Mouse (Mus musculus): Measurements from ENCODE around the gene Ptges. TPM values are rescaled to one million over a fixed set of nuclear protein-coding genes. Genes with fewer than 3 reads are reported as not detected.
A peak's percentile ranks its signal among the peaks of the same experiment; 100 is the strongest.

Ptges gene
- polyA plus RNA-seq, 1 experiment from 2014 or later, result 6.9 TPM

- H3K36me3 ChIP-seq (ENCODE audit: control insufficient read depth, insufficient read depth, low read length), result no peaks in the 10 kb centered on the region
- H3K27me3 ChIP-seq (replicated peaks; ENCODE audit: control insufficient read depth, insufficient read depth, low read length), result no peaks in the 10 kb centered on the region
- H3K4me3 ChIP-seq (ENCODE audit: low read length), result no peak overlapping the region
- no peak overlapping the region for H3K27ac ChIP-seq (ENCODE audit: low read depth, low read length)
- H3K4me1 ChIP-seq (ENCODE audit: control insufficient read depth, insufficient read depth, low read depth, low read length), result peaks cover 7% of the 10 kb centered on the region
- WGBS, result 32% methylated on average over 20 of the region's 20 CpGs
- H3K4me2 ChIP-seq (ENCODE audit: low read length), result no peak overlapping the region
- 0 out of 2 replicates have a peak overlapping the region, but pooled peaks have one; percentile 15 for H3K9ac ChIP-seq (ENCODE audit: low read depth, low read length)
- no peaks in the 10 kb centered on the region for H3K9me3 ChIP-seq (ENCODE audit: control insufficient read depth, low read length)
- no peak for ATAC-seq
Observed at GRCm38 (mm10) chr2:30852771-30853313, 76.8 kb downstream of the Ptges start.

GRCm38 (mm10) chr2:30850581-30850980 is 79.1 kb downstream of the Ptges start:
- no peak overlapping the region for H3K27ac ChIP-seq (ENCODE audit: low read depth, low read length)
- H3K4me3 ChIP-seq (ENCODE audit: low read length), result no peak overlapping the region
- WGBS, result 61% methylated on average over 5 of the region's 6 CpGs
- no peak for ATAC-seq
- peaks cover 6% of the 10 kb centered on the region; the same call in 1 of the 2 replicates for H3K27me3 ChIP-seq (replicated peaks; ENCODE audit: control insufficient read depth, insufficient read depth, low read length)
- no peaks in the 10 kb centered on the region for H3K36me3 ChIP-seq (ENCODE audit: control insufficient read depth, insufficient read depth, low read length)
- peaks cover 7% of the 10 kb centered on the region for H3K4me1 ChIP-seq (ENCODE audit: control insufficient read depth, insufficient read depth, low read depth, low read length)
- H3K4me2 ChIP-seq (ENCODE audit: low read length), result no peak overlapping the region
- no peaks in the 10 kb centered on the region for H3K9me3 ChIP-seq (ENCODE audit: control insufficient read depth, low read length)
- no peak overlapping the region for H3K9ac ChIP-seq (ENCODE audit: low read depth, low read length)

- Histone ChIP-seq H3K4me1 (ENCODE audit: control insufficient read depth, insufficient read depth, low read depth, low read length) (peaks cover 14% of the 10 kb centered on the region), H3K27ac (ENCODE audit: low read depth, low read length) (no peak overlapping the region), H3K9me3 (ENCODE audit: control insufficient read depth, low read length) (no peaks in the 10 kb centered on the region), H3K9ac (ENCODE audit: low read depth, low read length) (no peak overlapping the region), H3K36me3 (ENCODE audit: control insufficient read depth, insufficient read depth, low read length) (no peaks in the 10 kb centered on the region), H3K4me3 (ENCODE audit: low read length) (no peak overlapping the region), H3K4me2 (ENCODE audit: low read length) (no peak overlapping the region), H3K27me3 (replicated peaks; ENCODE audit: control insufficient read depth, insufficient read depth, low read length) (peaks cover 21% of the 10 kb centered on the region)
- WGBS, result 62% methylated on average over 8 of the region's 8 CpGs
- ATAC-seq, result no peak
Observed at GRCm38 (mm10) chr2:30848184-30848583, 81.5 kb downstream of the Ptges start.

GRCm38 (mm10) chr2:30846723-30847122 is 82.9 kb downstream of the Ptges start:
- Histone ChIP-seq H3K4me2 (ENCODE audit: low read length) (no peak overlapping the region), H3K27me3 (replicated peaks; ENCODE audit: control insufficient read depth, insufficient read depth, low read length) (peaks cover 22% of the 10 kb centered on the region), H3K4me1 (ENCODE audit: control insufficient read depth, insufficient read depth, low read depth, low read length) (peaks cover 8% of the 10 kb centered on the region), H3K36me3 (ENCODE audit: control insufficient read depth, insufficient read depth, low read length) (no peaks in the 10 kb centered on the region), H3K27ac (ENCODE audit: low read depth, low read length) (no peak overlapping the region), H3K9me3 (ENCODE audit: control insufficient read depth, low read length) (no peaks in the 10 kb centered on the region), H3K9ac (ENCODE audit: low read depth, low read length) (no peak overlapping the region), H3K4me3 (ENCODE audit: low read length) (no peak overlapping the region)
- no peak for ATAC-seq
- WGBS, result 28% methylated on average over 6 of the region's 6 CpGs

- Histone ChIP-seq H3K4me2 (ENCODE audit: low read length) (no peak overlapping the region), H3K4me1 (ENCODE audit: control insufficient read depth, insufficient read depth, low read depth, low read length) (peaks cover 8% of the 10 kb centered on the region), H3K4me3 (ENCODE audit: low read length) (no peak overlapping the region), H3K9me3 (ENCODE audit: control insufficient read depth, low read length) (no peaks in the 10 kb centered on the region), H3K36me3 (ENCODE audit: control insufficient read depth, insufficient read depth, low read length) (no peaks in the 10 kb centered on the region), H3K27ac (ENCODE audit: low read depth, low read length) (no peak overlapping the region), H3K27me3 (replicated peaks; ENCODE audit: control insufficient read depth, insufficient read depth, low read length) (peaks cover 22% of the 10 kb centered on the region), H3K9ac (ENCODE audit: low read depth, low read length) (no peak overlapping the region)
- no peak for ATAC-seq
- 68% methylated on average over 8 of the region's 8 CpGs for WGBS
Observed at GRCm38 (mm10) chr2:30846236-30846635, 83.4 kb downstream of the Ptges start.

- H3K4me2 ChIP-seq (ENCODE audit: low read length), result peak overlapping the region; percentile 91
- H3K9ac ChIP-seq (ENCODE audit: low read depth, low read length), result peak overlapping the region; percentile 71
- H3K4me1 ChIP-seq (ENCODE audit: control insufficient read depth, insufficient read depth, low read depth, low read length), result peaks cover 8% of the 10 kb centered on the region
- H3K36me3 ChIP-seq (ENCODE audit: control insufficient read depth, insufficient read depth, low read length), result no peaks in the 10 kb centered on the region
- H3K4me3 ChIP-seq (ENCODE audit: low read length), result peak overlapping the region; percentile 50
- no peak overlapping the region for H3K27ac ChIP-seq (ENCODE audit: low read depth, low read length)
- 1% methylated on average over 64 of the region's 80 CpGs for WGBS
- H3K9me3 ChIP-seq (ENCODE audit: control insufficient read depth, low read length), result no peaks in the 10 kb centered on the region
- ATAC-seq, result peak; percentile 40; the same call in 1 of the 2 replicates
- peaks cover 22% of the 10 kb centered on the region for H3K27me3 ChIP-seq (replicated peaks; ENCODE audit: control insufficient read depth, insufficient read depth, low read length)
Observed at GRCm38 (mm10) chr2:30845152-30846070, 84.3 kb downstream of the Ptges start.

GRCm38 (mm10) chr2:30842615-30843014 is 87.0 kb downstream of the Ptges start:
- Histone ChIP-seq H3K4me1 (ENCODE audit: control insufficient read depth, insufficient read depth, low read depth, low read length) (peaks cover 8% of the 10 kb centered on the region), H3K4me3 (ENCODE audit: low read length) (no peak overlapping the region), H3K4me2 (ENCODE audit: low read length) (no peak overlapping the region), H3K27ac (ENCODE audit: low read depth, low read length) (no peak overlapping the region), H3K27me3 (replicated peaks; ENCODE audit: control insufficient read depth, insufficient read depth, low read length) (peaks cover 22% of the 10 kb centered on the region), H3K9me3 (ENCODE audit: control insufficient read depth, low read length) (no peaks in the 10 kb centered on the region), H3K36me3 (ENCODE audit: control insufficient read depth, insufficient read depth, low read length) (no peaks in the 10 kb centered on the region), H3K9ac (ENCODE audit: low read depth, low read length) (no peak overlapping the region)
- ATAC-seq, result no peak
- 53% methylated on average over 10 of the region's 10 CpGs for WGBS

Other genes starting within 250 kb of the Ptges start
- gene 1700001O22Rik, start 126.2 kb downstream of the Ptges start, polyA plus RNA-seq (2015; fragmentation: Nextera tagmentation; extraction: Ambion mirVana), result 1.4 and 1.5 TPM in 2 replicates
- 99.3 and 108 TPM in 2 replicates for gene Ntmt1, start 122.0 kb downstream of the Ptges start, polyA plus RNA-seq (2015; fragmentation: Nextera tagmentation; extraction: Ambion mirVana)
- 44.9 and 47.2 TPM in 2 replicates for gene Asb6, start 99.5 kb downstream of the Ptges start, polyA plus RNA-seq (2015; fragmentation: Nextera tagmentation; extraction: Ambion mirVana)
- 2.3 and 2.5 TPM in 2 replicates for gene Prrx2, start 94.9 kb downstream of the Ptges start, polyA plus RNA-seq (2015; fragmentation: Nextera tagmentation; extraction: Ambion mirVana)
- gene Tor1b, start 23.1 kb upstream of the Ptges start, polyA plus RNA-seq (2015; fragmentation: Nextera tagmentation; extraction: Ambion mirVana), result 18.0 and 20.4 TPM in 2 replicates
- gene Tor1a, start 38.1 kb upstream of the Ptges start, polyA plus RNA-seq (2015; fragmentation: Nextera tagmentation; extraction: Ambion mirVana), result 94.2 and 94.8 TPM in 2 replicates
- gene BC005624, start 52.3 kb upstream of the Ptges start, polyA plus RNA-seq (2015; fragmentation: Nextera tagmentation; extraction: Ambion mirVana), result 92.1 and 93.0 TPM in 2 replicates
- gene Usp20, start 52.4 kb upstream of the Ptges start, polyA plus RNA-seq (2015; fragmentation: Nextera tagmentation; extraction: Ambion mirVana), result 42.9 and 53.2 TPM in 2 replicates
- 35.8 and 36.7 TPM in 2 replicates for gene Fnbp1, start 212.1 kb upstream of the Ptges start, polyA plus RNA-seq (2015; fragmentation: Nextera tagmentation; extraction: Ambion mirVana)
- 34.4 and 37.3 TPM in 2 replicates for gene Gpr107, start 222.5 kb upstream of the Ptges start, polyA plus RNA-seq (2015; fragmentation: Nextera tagmentation; extraction: Ambion mirVana)